Mouse (Mus musculus) spleen, postnatal 36 days (tissue): Measurements from ENCODE around the gene Cfap97d1.

Source experiments
- DNase-seq, 2 experiments: peaks; one replicate each; pipeline ENCODE4 v3.0.0; 2022; ENCODE audit warnings: low spot score in 2 of 2, mixed read lengths in 1 of 2

Gene Cfap97d1

DNA sequence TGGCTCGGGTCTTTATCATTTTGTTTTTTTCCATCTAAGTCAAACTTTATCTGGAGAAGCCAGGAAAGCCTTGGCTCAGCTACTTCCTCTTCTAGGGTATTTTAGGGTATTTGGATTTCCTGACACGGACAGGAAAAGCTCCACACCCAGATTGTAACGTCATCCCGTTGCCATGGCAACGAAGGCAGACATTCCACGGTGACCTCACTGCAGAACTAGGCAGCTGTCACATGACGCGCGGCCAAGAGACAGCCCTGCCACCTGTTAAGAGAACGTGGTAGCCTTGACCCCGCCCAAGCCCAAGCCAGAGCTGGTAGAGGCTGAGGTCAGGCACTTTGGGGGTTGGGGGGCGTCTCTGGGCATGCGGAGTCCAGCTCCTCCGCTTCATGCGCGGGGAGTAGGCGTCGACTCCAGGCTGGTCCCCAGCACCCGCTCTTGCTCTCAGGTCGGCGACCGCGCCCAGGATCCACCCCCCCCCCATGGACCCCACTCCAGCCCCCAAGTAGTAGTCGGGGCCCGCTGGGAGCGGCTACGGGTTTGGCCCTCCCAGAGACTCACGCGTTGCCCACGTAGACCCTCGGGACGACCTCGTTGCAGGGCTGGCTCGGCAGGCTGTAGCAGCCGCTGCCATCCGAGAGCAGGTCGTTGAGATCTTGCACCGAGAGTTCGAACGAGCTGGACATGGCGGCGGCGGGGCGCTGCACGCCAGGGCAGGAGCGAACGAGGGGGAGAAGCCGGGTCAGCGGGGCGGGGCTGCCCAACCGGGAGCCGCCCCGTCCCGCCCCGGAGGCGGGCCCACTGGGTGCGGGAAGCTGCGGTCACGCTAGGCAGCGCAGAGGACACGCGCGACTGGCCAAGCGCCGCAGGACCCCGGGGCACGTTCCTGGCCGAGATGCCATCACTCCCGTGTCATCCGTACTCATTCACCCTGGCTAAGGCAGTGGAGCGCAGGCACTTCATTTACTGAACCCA is at the start of gene Cfap97d1:
Gene Cfap97d1 (plus strand): TSS at position 226 of the 972 bp plus-strand sequence.
- DNase-seq: peak; percentile 82 to 84

- no peak for DNase-seq
These were observed 48.3 kb upstream of the Cfap97d1 start for GRCm38 (mm10) chr11:101935743-101936142.

DNA sequence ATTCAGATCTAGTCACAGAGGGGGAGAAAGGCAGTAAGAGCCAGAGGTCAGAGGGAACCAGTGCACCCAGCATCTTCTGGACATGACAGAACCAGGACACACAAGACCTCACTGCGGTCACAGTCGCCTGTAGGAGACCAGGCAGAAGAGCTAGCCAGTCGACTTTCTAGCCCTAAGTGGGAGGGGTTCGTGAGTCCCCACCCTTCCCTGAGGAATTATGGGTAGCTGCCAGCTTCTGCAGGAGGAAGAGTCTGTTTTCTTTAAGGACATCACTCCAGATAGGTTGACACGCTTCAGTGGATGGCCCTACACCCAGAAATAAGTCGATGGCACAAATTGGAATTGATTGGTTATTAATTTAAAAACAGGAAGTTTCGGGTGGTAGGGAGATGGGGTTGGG is 47.7 kb upstream of the Cfap97d1 start:
- DNase-seq: no peak

DNA sequence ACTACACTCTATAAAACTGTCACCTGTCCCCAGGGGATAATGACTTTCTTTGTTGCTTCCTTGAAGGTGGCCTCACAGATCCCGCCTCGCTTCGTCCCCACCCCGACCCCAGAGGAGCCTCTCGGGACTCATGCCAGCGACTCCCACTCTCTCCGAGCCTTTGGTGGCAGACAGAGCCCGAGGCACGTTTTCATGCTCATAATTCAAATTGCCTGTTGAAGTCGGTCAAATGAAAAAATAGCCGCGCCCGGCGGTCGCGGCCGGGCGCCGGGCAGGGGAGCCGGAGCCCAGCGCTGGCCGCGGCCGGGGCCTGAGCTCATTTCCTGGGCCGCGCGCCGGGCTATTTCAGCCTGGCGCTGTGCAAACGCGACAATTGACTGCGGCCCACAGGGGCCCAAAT is 47.0 kb upstream of the Cfap97d1 start:
- DNase-seq: no peak

GRCm38 (mm10) chr11:101943055-101943454 is 41.0 kb upstream of the Cfap97d1 start:
- DNase-seq: no peak

- DNase-seq: no peak
These were observed 37.6 kb upstream of the Cfap97d1 start for GRCm38 (mm10) chr11:101946525-101946924.

DNA sequence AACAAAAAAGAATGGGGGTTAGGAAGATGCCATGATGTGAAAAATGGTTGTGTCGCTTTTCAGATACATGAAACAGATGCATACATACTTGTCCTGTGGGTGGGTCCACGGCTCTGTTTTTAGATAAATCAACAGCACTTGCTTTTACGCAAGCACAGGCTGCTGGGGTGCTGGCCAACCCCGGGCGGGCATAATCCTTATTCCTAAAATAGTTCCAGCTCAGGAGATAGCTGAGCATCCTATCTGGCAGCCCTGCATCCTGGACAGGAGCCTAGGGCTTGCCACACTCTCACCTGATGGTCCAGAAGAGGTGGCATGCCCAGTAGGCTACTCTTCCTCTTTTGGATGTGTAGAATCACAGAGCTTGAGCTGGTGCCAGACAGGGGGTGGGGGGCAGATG is 34.1 kb upstream of the Cfap97d1 start:
- DNase-seq: no peak

DNA sequence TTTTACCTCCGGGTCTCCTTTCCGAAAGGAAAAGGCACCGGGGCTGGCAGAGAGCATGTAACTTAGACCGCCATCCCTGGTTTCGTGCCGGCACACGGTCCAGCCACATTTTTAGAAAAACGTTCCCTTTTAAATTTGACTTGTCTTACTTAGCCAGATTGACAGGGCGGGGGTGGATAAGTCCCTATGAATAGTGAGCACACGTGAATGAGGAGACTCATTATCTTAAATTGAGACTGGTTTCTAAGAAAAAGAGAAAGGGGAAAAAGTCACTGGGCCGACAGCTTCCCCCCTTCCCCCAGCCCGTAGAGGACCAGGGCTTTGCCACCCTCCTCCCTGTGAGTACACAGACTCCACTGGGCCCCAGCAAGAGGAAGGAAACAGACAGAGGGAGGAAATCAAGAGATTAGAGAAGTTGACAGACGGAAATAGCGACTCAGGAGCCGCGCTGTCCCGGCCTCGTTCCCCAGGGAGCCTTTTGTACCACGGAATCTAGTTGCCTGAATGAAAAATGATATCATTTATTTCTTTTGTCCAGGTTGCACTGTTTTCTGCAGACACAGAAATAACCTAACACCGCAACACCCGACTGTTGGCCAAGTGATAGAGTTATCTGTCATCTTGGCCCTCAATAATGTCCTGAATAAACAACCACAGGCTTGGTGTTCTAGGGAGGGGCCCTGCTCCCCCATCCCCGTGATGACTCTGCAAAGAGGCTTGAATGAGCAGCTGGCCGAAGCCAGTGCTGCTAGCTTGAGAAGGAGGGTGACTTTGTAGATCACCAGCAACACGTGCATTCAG is 31.3 kb upstream of the Cfap97d1 start:
- peak; percentile 73 for DNase-seq

DNA sequence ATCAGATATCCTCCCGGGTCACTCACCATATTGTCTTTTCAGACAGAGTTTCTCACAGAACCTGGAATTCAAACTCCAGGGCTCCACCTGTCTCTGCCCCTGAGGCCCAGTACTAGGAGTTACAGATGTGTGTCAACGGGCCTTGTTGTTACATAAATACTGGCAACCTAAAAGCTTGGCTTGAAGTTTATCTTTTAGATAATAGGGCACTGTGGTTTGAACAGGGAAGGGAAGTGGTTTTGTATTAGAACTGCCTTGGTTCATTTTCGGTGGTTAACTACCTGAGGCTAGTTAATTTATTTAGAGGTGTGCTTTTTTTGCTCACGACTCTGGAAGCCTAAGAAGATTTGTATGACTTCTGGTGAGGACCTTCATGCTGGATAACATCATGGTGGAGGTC is 30.6 kb upstream of the Cfap97d1 start:
- DNase-seq: no peak

- DNase-seq: no peak
These were observed 26.6 kb upstream of the Cfap97d1 start for GRCm38 (mm10) chr11:101957476-101957875.

GRCm38 (mm10) chr11:101963043-101963442 is 21.0 kb upstream of the Cfap97d1 start:
- DNase-seq: no peak

GRCm38 (mm10) chr11:101963473-101964291 is 20.4 kb upstream of the Cfap97d1 start:
- DNase-seq: no peak

DNA sequence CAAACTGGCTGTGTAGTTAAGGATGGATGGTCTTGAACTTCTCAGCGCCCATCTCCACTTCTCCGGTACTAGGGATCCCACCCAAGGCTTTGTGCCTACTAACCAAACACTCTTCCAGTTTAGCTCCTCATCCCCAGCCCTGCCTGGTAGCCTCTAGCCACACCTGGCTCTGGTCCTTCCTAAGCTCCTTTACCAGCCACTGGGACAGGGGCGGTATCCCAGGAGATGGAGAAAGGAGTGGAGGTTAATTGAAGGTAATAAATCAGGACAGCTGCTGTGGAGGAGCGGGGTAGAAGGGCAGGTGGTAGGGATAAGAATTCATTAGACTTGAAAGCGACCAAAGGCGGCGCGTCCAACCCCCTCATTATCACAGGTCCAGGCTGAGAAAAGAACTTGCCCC is 19.4 kb upstream of the Cfap97d1 start:
- DNase-seq: no peak

DNA sequence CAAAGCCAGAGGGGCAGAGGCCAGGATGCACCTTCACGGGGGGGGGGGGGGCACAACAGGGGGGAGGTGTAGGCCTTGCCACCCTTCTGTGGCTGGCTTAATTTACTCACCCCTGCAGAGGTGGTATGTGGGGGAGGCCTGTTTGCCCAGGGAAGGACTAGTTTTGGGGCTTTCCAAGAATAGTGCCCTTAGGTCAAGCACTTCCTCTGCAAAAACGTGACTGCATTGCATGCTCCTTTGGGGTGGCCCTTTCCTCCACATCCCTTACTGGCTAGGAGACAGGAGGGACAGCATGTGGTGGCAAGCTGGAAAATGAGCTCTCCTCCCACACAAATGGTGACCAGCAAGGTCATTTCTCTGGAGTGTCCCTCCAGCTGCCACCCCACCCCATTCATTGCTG is 18.5 kb upstream of the Cfap97d1 start:
- peak; percentile 12 to 37 for DNase-seq

GRCm38 (mm10) chr11:101966965-101967614 is 17.0 kb upstream of the Cfap97d1 start, which contains the start of gene Sost:
Sost (minus strand) TSS chr11:101967015.
- no peak for DNase-seq

DNA sequence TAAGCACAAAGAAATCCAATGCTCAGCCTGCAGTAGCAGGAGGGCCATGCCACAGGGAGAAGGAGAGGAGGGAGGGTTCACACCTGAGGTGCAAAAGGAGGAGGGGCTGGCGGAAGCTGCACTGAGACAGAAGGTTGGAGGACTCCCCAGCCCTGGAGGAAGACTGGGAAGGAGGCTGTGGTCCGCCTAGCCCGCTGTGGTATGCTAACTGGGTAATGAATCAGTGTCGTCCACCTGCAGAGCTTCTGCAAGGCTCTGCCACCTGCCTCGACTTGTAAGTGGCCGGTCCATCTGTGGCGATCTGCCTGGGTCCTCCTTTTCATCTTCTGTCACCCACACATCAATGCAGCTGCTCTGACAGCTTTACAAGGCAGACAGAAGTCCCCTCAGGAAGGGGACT is 15.8 kb upstream of the Cfap97d1 start:
- no peak for DNase-seq

GRCm38 (mm10) chr11:101968791-101969190 is 15.3 kb upstream of the Cfap97d1 start:
- DNase-seq: peak; percentile 58 to 72

GRCm38 (mm10) chr11:101969835-101970234 is 14.2 kb upstream of the Cfap97d1 start:
- no peak for DNase-seq

DNA sequence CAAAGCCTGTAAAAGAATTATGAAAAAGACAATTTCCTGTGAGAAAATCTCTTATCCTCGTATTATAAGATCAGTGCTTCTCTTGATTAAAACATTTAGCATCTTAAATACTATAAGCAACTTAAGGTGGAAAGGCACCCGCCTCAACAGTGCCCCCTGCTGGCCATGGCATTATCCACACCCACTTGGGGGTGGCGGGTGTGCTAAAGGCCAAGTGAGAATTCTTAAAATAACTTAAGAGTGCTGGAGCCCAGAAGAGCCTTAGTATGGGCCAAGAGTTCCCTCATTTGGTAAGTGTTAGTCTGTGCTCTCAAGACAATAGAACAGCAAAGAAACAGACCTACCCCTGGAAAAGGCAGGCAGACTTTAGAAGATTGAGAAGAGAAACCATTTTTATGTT is 12.7 kb upstream of the Cfap97d1 start:
- DNase-seq: no peak

DNA sequence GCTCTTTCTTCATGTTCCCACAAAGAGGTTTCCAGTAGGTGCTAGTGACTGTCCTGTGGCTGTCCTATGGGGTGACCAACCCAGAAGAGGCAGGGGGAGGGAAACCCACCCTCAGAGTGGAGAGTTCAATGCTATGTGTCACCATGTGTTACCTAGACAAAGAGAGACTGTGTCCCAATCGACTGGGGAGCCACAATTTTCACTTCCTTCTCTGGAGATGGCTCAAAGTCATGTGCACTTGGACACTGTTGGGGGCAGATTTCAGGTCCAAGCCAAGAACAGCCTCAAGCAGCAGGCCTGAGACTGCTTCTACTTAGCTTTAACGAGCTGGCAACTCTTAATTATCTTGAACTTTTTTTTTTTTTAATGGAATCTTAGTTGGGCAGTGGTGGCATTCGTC is 12.0 kb upstream of the Cfap97d1 start:
- no peak for DNase-seq

DNA sequence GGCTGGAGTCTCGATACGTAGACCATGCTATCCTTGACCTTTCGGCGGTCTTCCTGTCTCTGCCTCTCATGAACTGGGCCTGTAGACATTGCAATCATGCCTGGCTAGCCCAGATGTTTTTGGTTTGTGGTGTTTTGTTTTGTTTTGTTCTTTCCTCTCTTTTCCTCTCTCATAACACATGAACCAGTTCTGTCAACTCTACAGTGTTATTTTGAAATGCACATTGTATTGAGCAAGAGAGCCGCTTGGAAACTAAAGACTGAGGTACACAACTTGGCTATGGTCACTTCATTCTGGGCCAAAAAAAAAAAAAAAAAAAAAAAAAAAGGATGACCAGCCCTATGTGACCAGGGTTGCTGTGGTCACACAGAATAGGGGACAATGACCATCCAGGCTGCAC is 11.4 kb upstream of the Cfap97d1 start:
- DNase-seq: no peak
